Mouse (Mus musculus): ENCODE results near the gene Pgap2.

GRCm38 (mm10) chr7:102266401-102267042, 56.5 kb downstream of the Pgap2 start:
- TF ChIP-seq POLR2A (IDR thresholded peaks at IDR 0.05; ENCODE audit: control insufficient read depth, extremely low read depth, insufficient read depth, low read length, poor library complexity) (peak; percentile 53; the same call in 1 of the 2 replicates), CTCF (IDR thresholded peaks at IDR 0.05; ENCODE audit: borderline replicate concordance, control insufficient read depth, extremely low read depth, insufficient read depth, low read length, poor library complexity) (no peak)

Data from thymus, adult 2 months (tissue).